Mouse (Mus musculus): ENCODE data around the gene Ttc36.
"Not testable (repeated sequence)": the region's sequence is repeated elsewhere in the genome, so short reads cannot be mapped to it uniquely, and the experiment has no call there.

The Ttc36 gene

DNA sequence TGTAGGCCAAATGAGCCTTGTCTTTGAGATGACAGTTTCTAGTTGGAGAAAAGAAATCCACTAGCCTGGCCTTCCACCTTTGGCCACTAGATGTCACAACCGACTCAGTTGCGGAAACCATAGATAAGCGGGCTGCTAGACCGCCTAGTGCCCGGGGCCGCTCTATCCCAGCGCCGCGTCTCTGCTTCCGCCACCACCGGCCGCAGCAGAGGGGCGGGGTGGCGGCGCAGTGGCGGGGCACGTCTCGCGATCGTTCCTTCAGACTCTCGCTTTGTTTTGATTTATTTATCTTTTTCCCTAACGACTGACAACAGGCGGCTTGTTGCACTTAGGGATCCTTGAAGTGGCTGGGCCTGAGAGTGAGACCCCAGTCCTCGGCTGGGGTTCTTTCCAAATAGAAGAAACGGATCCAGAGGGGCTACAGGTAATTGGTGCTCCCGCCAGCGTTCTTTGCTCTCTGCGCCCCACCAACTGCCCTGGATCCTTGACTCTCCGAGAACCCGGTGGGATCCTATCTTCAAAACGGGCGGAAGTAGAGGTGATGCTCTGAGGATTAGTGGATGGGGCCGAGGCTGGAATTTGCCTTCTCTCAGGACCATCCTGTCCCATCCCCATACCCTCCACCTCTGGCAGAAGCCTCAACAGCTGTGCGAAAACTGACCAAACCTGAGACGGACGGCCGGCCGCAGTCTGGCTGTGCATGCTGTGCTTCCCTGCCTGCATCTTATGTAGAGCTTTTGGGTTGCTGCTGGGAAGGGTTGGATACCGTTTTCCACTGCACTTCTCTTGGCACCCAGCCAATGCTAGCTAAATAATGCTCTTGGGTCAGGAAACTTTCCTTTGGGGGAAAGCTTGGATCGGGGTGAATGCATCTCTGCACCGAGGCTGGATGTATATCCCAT is 29.9 kb downstream of the Ttc36 start:
- peak; percentile 92 to 94 for DNase-seq (ENCODE audit: low spot score in 2 of 2)

DNA sequence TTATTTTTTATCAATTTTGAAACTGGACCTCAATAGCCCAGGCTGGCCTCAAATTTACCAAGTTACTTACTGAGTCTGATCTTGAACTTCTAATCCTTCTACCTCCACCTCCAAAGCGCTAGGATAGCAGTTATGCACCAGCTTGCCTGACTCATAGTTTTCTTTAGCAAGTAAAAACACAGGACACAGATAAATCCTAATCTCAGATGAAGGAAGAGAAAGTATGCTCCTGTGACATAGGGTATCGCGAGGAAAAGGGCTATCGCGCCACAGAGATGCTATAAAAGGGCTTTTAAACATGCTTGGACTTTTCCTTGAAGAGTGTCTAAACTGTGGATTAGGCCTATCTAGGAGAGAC is 30.5 kb downstream of the Ttc36 start:
- DNase-seq (ENCODE audit: low spot score in 2 of 2), result no peak

DNA sequence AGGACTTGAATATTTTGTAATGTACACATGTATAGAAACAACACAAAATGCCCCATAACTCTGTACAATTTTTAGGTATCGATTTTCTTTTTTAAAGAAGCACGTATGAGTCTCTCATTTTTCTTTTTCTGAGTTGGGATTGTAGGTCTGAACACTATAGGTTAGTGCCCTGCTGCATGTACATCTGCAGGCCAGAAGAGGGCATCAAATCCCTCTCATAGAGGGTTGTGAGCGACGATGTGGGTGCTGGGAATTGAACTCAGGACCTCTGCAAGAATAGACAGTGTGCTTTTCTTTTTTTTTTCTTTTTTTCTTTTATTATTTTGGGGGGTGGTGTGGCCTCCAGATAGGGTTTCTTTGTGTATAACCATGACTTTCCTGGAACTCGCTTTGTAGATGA is 31.5 kb downstream of the Ttc36 start:
- no peak for DNase-seq (ENCODE audit: low spot score in 2 of 2)

DNA sequence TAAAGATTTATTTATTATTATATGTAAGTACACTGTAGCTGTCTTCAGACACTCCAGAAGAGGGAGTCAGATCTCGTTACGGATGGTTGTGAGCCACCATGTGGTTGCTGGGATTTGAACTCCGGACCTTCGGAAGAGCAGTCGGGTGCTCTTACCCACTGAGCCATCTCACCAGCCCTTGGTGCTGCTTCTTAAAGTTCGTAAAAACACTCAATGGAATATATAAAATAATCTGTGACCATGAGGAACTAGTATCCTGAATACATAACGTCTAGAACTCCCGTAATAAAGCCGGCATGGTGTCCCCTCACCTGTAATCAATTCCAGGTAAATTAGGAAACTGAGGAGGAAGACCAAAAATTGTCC is 34.9 kb downstream of the Ttc36 start:
- not testable (repeated sequence) for DNase-seq (ENCODE audit: low spot score in 2 of 2)

DNA sequence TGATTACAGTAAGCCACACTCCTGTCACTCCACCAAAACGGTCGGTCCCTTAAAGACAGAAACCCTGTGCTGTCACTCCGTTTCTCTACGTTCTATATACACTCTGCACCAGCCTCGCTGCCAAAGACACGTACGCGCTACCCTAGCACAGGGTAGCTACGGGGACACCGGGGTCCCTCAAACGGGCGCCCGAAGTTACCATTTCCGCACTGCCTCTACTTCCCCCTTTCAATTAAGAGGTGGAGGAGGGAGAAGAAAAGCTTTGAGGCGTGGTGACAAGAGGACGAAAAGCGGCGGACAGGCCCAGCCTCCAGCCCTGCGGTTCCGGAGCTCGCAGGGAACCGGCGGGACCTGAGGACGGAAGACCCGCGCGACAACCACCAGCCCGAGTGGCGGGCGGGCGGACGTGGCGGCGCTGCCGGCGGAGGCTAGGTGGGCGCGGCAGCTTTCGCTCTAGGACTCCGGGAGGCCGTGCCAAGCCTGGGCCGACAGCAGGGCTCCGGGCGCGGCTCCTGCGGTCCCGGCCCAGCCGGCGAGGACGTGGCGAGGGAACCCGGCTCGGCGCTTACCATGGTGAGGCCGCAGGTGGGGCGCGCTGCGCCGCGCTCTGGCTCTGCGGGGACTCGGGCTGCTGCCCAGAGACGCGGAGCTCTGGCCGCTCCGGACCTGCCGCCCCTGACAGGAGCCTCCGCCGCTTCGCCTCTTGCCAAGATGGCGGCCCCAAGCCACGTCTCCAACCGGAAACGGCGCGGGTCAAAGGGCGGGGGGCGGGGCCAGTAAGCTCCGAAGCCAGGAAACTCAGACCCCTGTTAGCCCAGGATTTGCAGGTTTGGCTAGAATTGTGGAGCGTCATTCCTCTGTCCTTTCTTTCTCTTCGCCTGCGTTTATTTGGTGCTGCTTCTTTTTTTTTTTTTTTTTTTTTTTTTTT is 35.5 kb downstream of the Ttc36 start, which contains the start of the genes Arcn1 and Ift46:
Gene Arcn1, minus strand, starts transcription at position 745 of the 928 bp plus-strand sequence.
Gene Ift46, plus strand, starts transcription at position 808 of the 928 bp plus-strand sequence.
- peak; percentile 74 to 78 for DNase-seq (ENCODE audit: low spot score in 2 of 2)

DNA sequence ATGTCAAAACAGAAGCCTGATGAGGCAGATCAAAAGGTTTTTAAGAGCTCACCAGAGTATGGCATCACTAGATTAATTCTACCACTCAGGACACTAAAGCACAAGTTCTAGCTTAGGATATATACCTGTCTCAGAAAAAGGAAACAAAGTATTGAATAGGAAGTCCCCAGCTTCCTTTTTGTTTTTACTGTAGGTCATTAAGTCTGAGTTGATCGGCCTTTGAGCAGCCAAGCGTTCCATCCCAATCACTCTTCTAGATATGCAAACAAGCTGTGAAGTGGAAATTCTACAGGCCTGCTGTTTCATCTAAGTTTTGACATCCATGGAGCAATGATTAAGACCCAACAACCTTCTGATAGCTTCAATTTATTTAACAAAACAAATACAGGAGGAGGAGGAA is 42.0 kb downstream of the Ttc36 start:
- DNase-seq (ENCODE audit: low spot score in 2 of 2), result no peak

Measured in natural killer cell, adult 2 months (primary cell).